ENCODE assay signal across 12 mouse cellular contexts in genomic region chr2:49730183-49730582, GRCm38 (mm10). TPM values are rescaled to one million over a fixed set of nuclear protein-coding genes. Genes with fewer than 3 reads are reported as not detected.
DNase-seq lines count a peak whose midpoint lies in the region; ATAC-seq and TF ChIP-seq lines count a peak whose summit lies in the region.
"Had no signal": no experiment of that assay in that cellular context is flagged by ENCODE, and none has a peak within 500 bp of the region (broad histone marks: within the 10 kb centered on the region; RNA-seq: fewer than 3 reads in every experiment).

No protein-coding gene starts in this region.

- no peak for TF ChIP-seq POLR2A in cerebellum, adult 2 months (IDR thresholded peaks at IDR 0.05; ENCODE audit: borderline replicate concordance, insufficient read depth, low read length)

- H3K9me3 ChIP-seq in embryonic facial prominence, embryonic 10.5 days = no peaks in the 10 kb centered on the region
- no peaks in the 10 kb centered on the region for H3K9me3 ChIP-seq in liver, embryonic 15.5 days (replicated peaks)

- no peak overlapping the region for H3K4me3 ChIP-seq in embryonic facial prominence, embryonic 10.5 days
- H3K4me3 ChIP-seq in liver, embryonic 15.5 days (replicated peaks) = peak overlapping the region; percentile 33
- no peak overlapping the region for H3K4me3 ChIP-seq in cerebellum, adult 2 months (replicated peaks; ENCODE audit: insufficient read depth, low read depth, low read length)

- peak overlapping the region; percentile 44; the same call in 1 of the 2 replicates for H3K9ac ChIP-seq in liver, embryonic 15.5 days

- peaks cover 71% of the 10 kb centered on the region for H3K4me1 ChIP-seq in embryonic facial prominence, embryonic 10.5 days
- peaks cover 37% of the 10 kb centered on the region for H3K4me1 ChIP-seq in liver, embryonic 15.5 days (replicated peaks)
- peaks cover 8% of the 10 kb centered on the region for H3K4me1 ChIP-seq in cerebellum, adult 2 months (ENCODE audit: control insufficient read depth, insufficient read depth, low read length)

- 45% methylated on average over 5 of the region's 5 CpGs for WGBS in embryonic facial prominence, embryonic 10.5 days
- WGBS in liver, embryonic 15.5 days (ENCODE audit: insufficient replicate concordance) = 15% methylated on average over 5 of the region's 5 CpGs
- WGBS in cerebellum, adult 2 months = 57% methylated on average over 5 of the region's 5 CpGs

- peak overlapping the region; percentile 48 for H3K27ac ChIP-seq in embryonic facial prominence, embryonic 10.5 days (replicated peaks)
- H3K27ac ChIP-seq in liver, embryonic 15.5 days (replicated peaks) = peak overlapping the region; percentile 70
- H3K27ac ChIP-seq in cerebellum, adult 2 months (ENCODE audit: insufficient read depth, low read length) = no peak overlapping the region
- H3K27ac ChIP-seq: macrophage had no signal

- peak overlapping the region; percentile 62 for H3K4me2 ChIP-seq in liver, embryonic 15.5 days

- H3K27me3 ChIP-seq in embryonic facial prominence, embryonic 10.5 days (replicated peaks; ENCODE audit: low read depth, poor library complexity, severe bottlenecking) = no peaks in the 10 kb centered on the region
- H3K27me3 ChIP-seq in liver, embryonic 15.5 days = no peaks in the 10 kb centered on the region
- no peaks in the 10 kb centered on the region for H3K27me3 ChIP-seq in cerebellum, adult 2 months (ENCODE audit: control insufficient read depth, insufficient read depth, low read length)

- DNase-seq in thymus, postnatal 0 days (ENCODE audit: low spot score) = peak; percentile 80
- DNase-seq in thymus, adult 18-20 months = no peak
- no peak for DNase-seq in embryonic facial prominence, embryonic 10.5 days (ENCODE audit: low spot score)
- DNase-seq in right cerebral cortex, postnatal 36 days (ENCODE audit: low spot score in 2 of 2) = no peak
- no peak for DNase-seq in cerebellum, adult 2 months
- DNase-seq in adrenal gland, adult 18-20 months (ENCODE audit: low spot score in 2 of 2) = no peak
- DNase-seq: adrenal gland, postnatal 14 days; cerebellum, postnatal 10 days; retina, postnatal 1 day had no signal

- peak; percentile 96 for ATAC-seq in liver, embryonic 15.5 days (ENCODE audit: insufficient read depth)
- ATAC-seq: hindbrain, embryonic 16.5 days had no signal

- TF ChIP-seq CTCF in cerebellum, adult 2 months (IDR thresholded peaks at IDR 0.05; ENCODE audit: borderline replicate concordance, insufficient read depth, low read depth, low read length) = no peak

- peaks cover 56% of the 10 kb centered on the region for H3K36me3 ChIP-seq in embryonic facial prominence, embryonic 10.5 days (replicated peaks)
- H3K36me3 ChIP-seq in liver, embryonic 15.5 days (replicated peaks) = no peaks in the 10 kb centered on the region

RNA-seq across cellular contexts. Expression of gene Lypd6b, which starts 57.3 kb away (rescaled TPM):
- 12.8 and 14.3 TPM in 2 replicates for polyA plus RNA-seq in thymus, postnatal 0 days (2015; fragmentation: Nextera tagmentation; extraction: Ambion mirVana)
- 2.9 and 3.9 TPM in 2 replicates for polyA plus RNA-seq in embryonic facial prominence, embryonic 10.5 days (2016; fragmentation: Nextera tagmentation; extraction: Ambion mirVana)
- polyA plus RNA-seq in liver, embryonic 15.5 days (2015; fragmentation: Nextera tagmentation; extraction: Ambion mirVana) = not detected in 2 replicates
- 7.5 and 10.7 TPM in 2 replicates for polyA plus RNA-seq in cerebellum, adult 2 months (2012; rRNA removed)
- total RNA-seq in adrenal gland, adult 18-20 months (2021) = under 1 TPM; 0.50 to 0.54 TPM
- polyA plus RNA-seq: macrophage had no signal
